Mouse (Mus musculus) urinary bladder, adult 2 months (tissue): ENCODE data around the gene Tshr. TPM values are rescaled to one million over a fixed set of nuclear protein-coding genes. Genes with fewer than 3 reads are reported as not detected.
"Not testable (repeated sequence)": the region's sequence is repeated elsewhere in the genome, so short reads cannot be mapped to it uniquely, and the experiment has no call there.

Source experiments
- DNase-seq: peaks from one replicate; pipeline ENCODE4 v3.0.0; 2022; ENCODE audit warnings: low spot score
- polyA plus RNA-seq: library from polyadenylated mRNA; depleted of rRNA; stranded (reverse); fragments of >200 nt; gene quantifications from 2 replicates; pipeline ENCODE4 v1.2.3, GENCODE M21; 2012; rRNA removed

Gene Tshr
- 0.44 and 0.78 TPM in 2 replicates for polyA plus RNA-seq

- DNase-seq, result peak; percentile 66
Observed at GRCm38 (mm10) chr12:91384281-91385017, at the start of gene Tshr, which contains the start of gene Cep128. Tshr (plus strand) TSS chr12:91384563. Cep128 (minus strand) TSS chr12:91384409.

GRCm38 (mm10) chr12:91338656-91339055 is 45.7 kb upstream of the Tshr start:
- not testable (repeated sequence) for DNase-seq

- DNase-seq, result no peak
Observed at GRCm38 (mm10) chr12:91353783-91354182, 30.6 kb upstream of the Tshr start.

DNA sequence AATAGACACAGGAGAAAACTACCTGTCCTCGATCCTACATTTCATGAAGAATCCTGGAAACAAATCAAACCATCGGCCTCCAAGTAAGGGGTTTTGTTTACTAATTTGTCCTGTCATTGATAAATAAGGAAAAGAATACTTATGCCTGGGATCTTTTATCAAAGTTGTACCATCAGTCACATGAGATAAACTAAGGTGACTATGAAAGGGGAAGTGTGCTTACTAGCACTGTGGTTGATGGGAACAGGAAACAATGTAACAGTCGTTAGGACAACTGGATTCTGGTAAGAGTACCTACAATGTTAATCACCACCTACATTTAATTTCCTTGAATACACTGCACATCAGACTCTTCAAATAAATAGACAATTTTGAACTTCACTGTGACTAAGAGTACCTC is 15.2 kb upstream of the Tshr start:
- DNase-seq, result no peak

- no peak for DNase-seq
Observed at GRCm38 (mm10) chr12:91383516-91384264, 673 bp upstream of the Tshr start.

GRCm38 (mm10) chr12:91400232-91401048 is 16.1 kb downstream of the Tshr start:
- peak; percentile 31 for DNase-seq

- DNase-seq, result no peak
Observed at GRCm38 (mm10) chr12:91401049-91401352, 16.6 kb downstream of the Tshr start.

DNA sequence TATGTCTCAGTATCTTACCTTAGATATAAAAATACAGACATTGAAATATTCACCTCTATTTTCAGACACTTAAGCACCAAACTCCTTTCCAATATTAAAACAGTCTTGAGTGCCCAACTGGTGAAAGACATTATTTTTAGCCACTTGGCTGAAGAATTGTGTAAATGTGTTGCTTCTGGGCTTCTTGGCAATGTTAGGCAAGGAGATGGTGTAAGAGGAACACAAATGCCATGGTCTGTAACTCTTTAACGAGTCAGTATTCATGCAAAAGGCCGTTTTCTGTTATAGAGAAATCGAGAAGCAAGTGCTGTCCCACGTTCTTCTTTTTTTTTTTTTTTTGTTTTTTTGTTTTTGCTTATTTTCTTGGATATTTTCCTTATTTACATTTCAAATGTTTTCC is 25.9 kb downstream of the Tshr start:
- no peak for DNase-seq

GRCm38 (mm10) chr12:91412461-91413182 is 28.3 kb downstream of the Tshr start:
- DNase-seq, result no peak

- no peak for DNase-seq
Observed at GRCm38 (mm10) chr12:91415112-91415511, 30.7 kb downstream of the Tshr start.

GRCm38 (mm10) chr12:91416828-91417227 is 32.5 kb downstream of the Tshr start:
- DNase-seq, result no peak

GRCm38 (mm10) chr12:91418791-91419190 is 34.4 kb downstream of the Tshr start:
- DNase-seq, result peak; percentile 27

DNA sequence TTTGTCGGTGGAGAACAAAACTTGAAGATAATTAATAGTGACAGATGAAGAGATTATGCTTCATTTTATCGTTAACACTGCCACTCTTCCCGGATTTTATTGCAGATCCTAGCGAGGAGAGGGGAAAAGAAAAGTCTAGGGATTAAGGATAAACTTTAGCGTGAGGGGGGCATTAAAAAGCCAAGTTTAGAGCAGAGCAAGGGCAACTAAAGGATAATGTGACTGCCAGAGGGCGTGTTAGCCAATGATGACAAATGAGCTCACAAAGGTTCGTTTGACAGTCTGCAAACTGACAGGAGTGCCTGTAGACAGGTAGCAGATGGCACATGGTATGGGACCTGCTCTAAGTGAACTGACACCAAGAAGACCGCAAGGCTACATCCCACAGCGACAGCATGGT is 36.9 kb downstream of the Tshr start:
- DNase-seq, result no peak

- no peak for DNase-seq
Observed at GRCm38 (mm10) chr12:91423125-91423820, 38.9 kb downstream of the Tshr start.

GRCm38 (mm10) chr12:91426499-91426898 is 42.1 kb downstream of the Tshr start:
- no peak for DNase-seq

DNA sequence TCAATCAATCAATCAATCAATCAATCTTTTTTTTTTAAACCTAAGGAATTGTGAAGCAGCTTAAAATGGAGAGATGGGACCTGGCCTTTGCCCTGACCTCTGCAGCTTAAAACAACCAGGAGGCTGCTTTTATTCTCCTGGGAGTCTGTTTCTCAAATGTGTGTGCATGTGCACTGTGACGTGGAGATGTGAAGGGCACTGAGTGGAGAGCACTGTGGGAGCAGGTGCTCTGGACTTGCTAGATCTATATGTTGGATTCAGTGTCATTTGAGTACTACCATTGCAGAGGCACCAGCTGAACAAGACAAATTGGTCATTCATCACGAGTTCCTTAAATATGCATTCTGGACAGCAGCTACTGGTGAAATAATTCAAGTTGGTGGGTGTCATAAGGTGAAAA is 42.8 kb downstream of the Tshr start:
- DNase-seq, result no peak

GRCm38 (mm10) chr12:91482195-91482733 is 97.9 kb downstream of the Tshr start:
- no peak for DNase-seq

DNA sequence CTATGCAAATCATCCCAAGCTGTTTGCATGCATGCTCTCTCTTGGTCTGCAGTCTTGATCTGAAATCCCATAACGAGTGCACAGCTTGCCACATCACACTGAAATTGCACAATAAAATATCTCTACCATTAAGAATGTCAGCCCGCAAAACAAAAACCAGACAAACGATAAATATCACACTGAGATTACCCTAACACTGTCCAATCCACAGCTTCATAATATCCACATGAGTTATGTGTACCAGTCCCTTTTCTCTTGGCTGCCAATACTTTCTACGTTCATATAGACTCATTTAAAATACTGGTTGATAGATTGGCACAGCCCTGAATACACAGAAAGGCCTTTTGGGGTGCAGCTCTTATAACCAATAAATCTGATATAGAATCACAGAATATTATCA is 102.0 kb downstream of the Tshr start:
- no peak for DNase-seq

GRCm38 (mm10) chr12:91488406-91488805 is 104.0 kb downstream of the Tshr start:
- DNase-seq, result no peak

- no peak for DNase-seq
Observed at GRCm38 (mm10) chr12:91495497-91496225, 111.3 kb downstream of the Tshr start.
